In the genomic region with DNA sequence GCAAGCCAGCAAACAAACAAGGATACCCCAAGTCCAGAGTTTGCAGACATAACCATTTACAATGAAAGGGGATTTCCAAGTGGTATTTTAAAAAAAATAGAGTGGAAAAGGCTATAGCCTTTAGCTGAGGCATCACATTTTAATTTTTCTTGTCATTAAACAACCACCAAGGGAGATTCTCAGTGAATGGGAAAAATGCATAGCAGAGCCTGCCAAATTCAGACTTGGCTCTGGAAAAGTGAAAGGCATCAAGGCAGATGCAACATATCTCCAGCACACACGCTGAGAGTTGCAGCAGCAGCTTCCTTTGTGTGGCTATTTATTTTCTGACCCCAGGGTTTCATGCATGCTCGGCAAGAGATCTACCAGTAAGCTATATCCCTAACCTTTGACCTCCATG, we compare ENCODE assay signal across 26 mouse cellular contexts. TPM values are rescaled to one million over a fixed set of nuclear protein-coding genes. Genes with fewer than 3 reads are reported as not detected.
DNase-seq lines count a peak whose midpoint lies in the region; ATAC-seq and TF ChIP-seq lines count a peak whose summit lies in the region.
"Had no signal": no experiment of that assay in that cellular context is flagged by ENCODE, and none has a peak within 500 bp of the region (broad histone marks: within the 10 kb centered on the region; RNA-seq: fewer than 3 reads in every experiment).

No protein-coding gene starts in this region.

- no peak overlapping the region for H3K27ac ChIP-seq in embryonic facial prominence, embryonic 14.5 days (replicated peaks; ENCODE audit: low read depth, low read length)
- no peak overlapping the region for H3K27ac ChIP-seq in embryonic facial prominence, embryonic 10.5 days (replicated peaks)
- no peak overlapping the region for H3K27ac ChIP-seq in kidney, postnatal 0 days
- no peak overlapping the region for H3K27ac ChIP-seq in kidney, embryonic 14.5 days (ENCODE audit: low read depth, low read length)
- no peak overlapping the region for H3K27ac ChIP-seq in midbrain, postnatal 0 days (ENCODE audit: low read depth, low read length)
- H3K27ac ChIP-seq in midbrain, embryonic 13.5 days, result no peak overlapping the region
- H3K27ac ChIP-seq: heart, embryonic 10.5 days; left cerebral cortex, adult 2 months; limb, embryonic 12.5 days; liver, embryonic 13.5 days; neural tube, embryonic 12.5 days had no signal

- no peak overlapping the region for H3K9ac ChIP-seq in embryonic facial prominence, embryonic 14.5 days (ENCODE audit: low read depth, low read length)
- no peak overlapping the region for H3K9ac ChIP-seq in kidney, postnatal 0 days (ENCODE audit: low read depth, low read length)
- no peak overlapping the region for H3K9ac ChIP-seq in kidney, embryonic 14.5 days (ENCODE audit: low read depth, low read length)
- H3K9ac ChIP-seq in midbrain, postnatal 0 days (replicated peaks; ENCODE audit: low read length, poor library complexity, severe bottlenecking), result no peak overlapping the region
- no peak overlapping the region for H3K9ac ChIP-seq in midbrain, embryonic 13.5 days (replicated peaks)
- H3K9ac ChIP-seq: limb, embryonic 12.5 days; liver, embryonic 13.5 days; neural tube, embryonic 12.5 days had no signal

- no peaks in the 10 kb centered on the region for H3K27me3 ChIP-seq in embryonic facial prominence, embryonic 14.5 days (replicated peaks; ENCODE audit: control insufficient read depth, insufficient read depth, low read length)
- no peaks in the 10 kb centered on the region for H3K27me3 ChIP-seq in embryonic facial prominence, embryonic 10.5 days (replicated peaks; ENCODE audit: low read depth, poor library complexity, severe bottlenecking)
- H3K27me3 ChIP-seq in kidney, postnatal 0 days (ENCODE audit: insufficient read depth, low read length), result no peaks in the 10 kb centered on the region
- H3K27me3 ChIP-seq in kidney, embryonic 14.5 days (ENCODE audit: control insufficient read depth, insufficient read depth, low read length), result no peaks in the 10 kb centered on the region
- no peaks in the 10 kb centered on the region for H3K27me3 ChIP-seq in midbrain, postnatal 0 days (ENCODE audit: insufficient read depth, low read length)
- H3K27me3 ChIP-seq in midbrain, embryonic 13.5 days, result no peaks in the 10 kb centered on the region
- H3K27me3 ChIP-seq: limb, embryonic 12.5 days; liver, embryonic 13.5 days; neural tube, embryonic 12.5 days; Patski had no signal

- 24% methylated on average over 2 of the region's 2 CpGs for WGBS in embryonic facial prominence, embryonic 14.5 days
- 22% methylated on average over 2 of the region's 2 CpGs for WGBS in embryonic facial prominence, embryonic 10.5 days
- WGBS in kidney, postnatal 0 days, result 33% methylated on average over 2 of the region's 2 CpGs
- 30% methylated on average over 2 of the region's 2 CpGs for WGBS in kidney, embryonic 14.5 days
- 25% methylated on average over 2 of the region's 2 CpGs for WGBS in midbrain, postnatal 0 days
- 26% methylated on average over 2 of the region's 2 CpGs for WGBS in midbrain, embryonic 13.5 days

- no peaks in the 10 kb centered on the region for H3K36me3 ChIP-seq in embryonic facial prominence, embryonic 14.5 days (ENCODE audit: control insufficient read depth, insufficient read depth, low read length)
- H3K36me3 ChIP-seq in embryonic facial prominence, embryonic 10.5 days (replicated peaks), result no peaks in the 10 kb centered on the region
- H3K36me3 ChIP-seq in kidney, postnatal 0 days (ENCODE audit: insufficient read depth, low read length), result no peaks in the 10 kb centered on the region
- no peaks in the 10 kb centered on the region for H3K36me3 ChIP-seq in kidney, embryonic 14.5 days (ENCODE audit: control insufficient read depth, insufficient read depth, low read length)
- H3K36me3 ChIP-seq in midbrain, postnatal 0 days (ENCODE audit: insufficient read depth, low read length), result no peaks in the 10 kb centered on the region
- no peaks in the 10 kb centered on the region for H3K36me3 ChIP-seq in midbrain, embryonic 13.5 days
- H3K36me3 ChIP-seq: heart, embryonic 10.5 days; limb, embryonic 12.5 days; liver, embryonic 13.5 days; neural tube, embryonic 12.5 days had no signal

- DNase-seq in embryonic facial prominence, embryonic 14.5 days (ENCODE audit: low spot score), result peak; percentile 46
- no peak for DNase-seq in embryonic facial prominence, embryonic 10.5 days (ENCODE audit: low spot score)
- DNase-seq in kidney, postnatal 0 days (ENCODE audit: low spot score), result peak; percentile 75
- peak; percentile 67 for DNase-seq in midbrain, postnatal 0 days (ENCODE audit: low spot score)
- DNase-seq in layer of hippocampus, adult 18-20 months (ENCODE audit: low spot score in 2 of 2), result no peak
- no peak for DNase-seq in gastrocnemius, postnatal 36 days
- DNase-seq: adrenal gland, postnatal 14 days; cerebellum, adult 8-10 months; kidney, adult 8-10 months; liver, embryonic 13.5 days; right cerebral cortex, postnatal 14 days had no signal

- no peaks in the 10 kb centered on the region for H3K9me3 ChIP-seq in embryonic facial prominence, embryonic 14.5 days (ENCODE audit: control insufficient read depth, low read length)
- no peaks in the 10 kb centered on the region for H3K9me3 ChIP-seq in embryonic facial prominence, embryonic 10.5 days
- no peaks in the 10 kb centered on the region for H3K9me3 ChIP-seq in kidney, postnatal 0 days (replicated peaks; ENCODE audit: low read length)
- no peaks in the 10 kb centered on the region for H3K9me3 ChIP-seq in kidney, embryonic 14.5 days (ENCODE audit: control insufficient read depth, low read length)
- no peaks in the 10 kb centered on the region for H3K9me3 ChIP-seq in midbrain, postnatal 0 days (ENCODE audit: low read length)
- no peaks in the 10 kb centered on the region for H3K9me3 ChIP-seq in midbrain, embryonic 13.5 days
- H3K9me3 ChIP-seq: heart, embryonic 10.5 days; limb, embryonic 12.5 days; liver, embryonic 13.5 days; neural tube, embryonic 12.5 days had no signal

- no peaks in the 10 kb centered on the region for H3K4me1 ChIP-seq in embryonic facial prominence, embryonic 14.5 days (ENCODE audit: control insufficient read depth, insufficient read depth, low read length)
- peaks cover 4% of the 10 kb centered on the region for H3K4me1 ChIP-seq in embryonic facial prominence, embryonic 10.5 days
- H3K4me1 ChIP-seq in kidney, postnatal 0 days (replicated peaks; ENCODE audit: insufficient read depth, low read length), result no peaks in the 10 kb centered on the region; the same call in 1 of the 2 replicates
- H3K4me1 ChIP-seq in kidney, embryonic 14.5 days (ENCODE audit: control insufficient read depth, insufficient read depth, low read length), result no peaks in the 10 kb centered on the region
- no peaks in the 10 kb centered on the region for H3K4me1 ChIP-seq in midbrain, postnatal 0 days (ENCODE audit: insufficient read depth, low read length)
- H3K4me1 ChIP-seq in midbrain, embryonic 13.5 days (replicated peaks), result no peaks in the 10 kb centered on the region
- H3K4me1 ChIP-seq: heart, embryonic 10.5 days; limb, embryonic 12.5 days; liver, embryonic 13.5 days; neural tube, embryonic 12.5 days had no signal

- intact Hi-C loops in gastrocnemius, postnatal 36 days (cut with DNase I), result no loop called here

- no peak for TF ChIP-seq CTCF in kidney, postnatal 0 days (IDR thresholded peaks at IDR 0.05; ENCODE audit: low read depth)
- TF ChIP-seq CTCF in midbrain, postnatal 0 days (IDR thresholded peaks at IDR 0.05), result no peak

- no peak for ATAC-seq in embryonic facial prominence, embryonic 14.5 days (ENCODE audit: low read depth)
- ATAC-seq in kidney, postnatal 0 days (replicated peaks; ENCODE audit: low FRiP score, low read depth), result no peak
- ATAC-seq in kidney, embryonic 14.5 days (ENCODE audit: low FRiP score, low TSS enrichment), result no peak
- ATAC-seq in midbrain, postnatal 0 days (ENCODE audit: low FRiP score), result no peak
- no peak for ATAC-seq in midbrain, embryonic 13.5 days
- ATAC-seq: activated CD4-positive, CD25-positive, alpha-beta regulatory T cell, adult 4 months; hindbrain, embryonic 16.5 days; Patski had no signal

- H3K4me3 ChIP-seq in embryonic facial prominence, embryonic 14.5 days (ENCODE audit: low read depth, low read length), result no peak overlapping the region
- H3K4me3 ChIP-seq in embryonic facial prominence, embryonic 10.5 days, result no peak overlapping the region
- no peak overlapping the region for H3K4me3 ChIP-seq in kidney, postnatal 0 days (replicated peaks; ENCODE audit: low read depth, low read length)
- no peak overlapping the region for H3K4me3 ChIP-seq in kidney, embryonic 14.5 days (ENCODE audit: low read length)
- no peak overlapping the region for H3K4me3 ChIP-seq in midbrain, postnatal 0 days (ENCODE audit: low read depth, low read length)
- no peak overlapping the region for H3K4me3 ChIP-seq in midbrain, embryonic 13.5 days (replicated peaks)
- H3K4me3 ChIP-seq: heart, embryonic 10.5 days; left cerebral cortex, adult 2 months; limb, embryonic 12.5 days; liver, embryonic 13.5 days; neural tube, embryonic 12.5 days had no signal

- H3K4me2 ChIP-seq in embryonic facial prominence, embryonic 14.5 days (ENCODE audit: low read depth, low read length), result no peak overlapping the region
- no peak overlapping the region for H3K4me2 ChIP-seq in kidney, postnatal 0 days (ENCODE audit: low read length)
- H3K4me2 ChIP-seq in kidney, embryonic 14.5 days (replicated peaks; ENCODE audit: low read depth, low read length), result no peak overlapping the region
- H3K4me2 ChIP-seq in midbrain, postnatal 0 days (ENCODE audit: low read depth, low read length, poor library complexity, severe bottlenecking), result no peak overlapping the region
- no peak overlapping the region for H3K4me2 ChIP-seq in midbrain, embryonic 13.5 days (replicated peaks)
- H3K4me2 ChIP-seq: limb, embryonic 12.5 days; liver, embryonic 13.5 days; neural tube, embryonic 12.5 days had no signal

RNA-seq across cellular contexts. Expression of gene G6pc2, which starts 34.1 kb away (rescaled TPM):
- polyA plus RNA-seq in embryonic facial prominence, embryonic 14.5 days (2014; fragmentation: Nextera tagmentation; extraction: Ambion mirVana), result not detected in 2 replicates
- not detected in 2 replicates for polyA plus RNA-seq in embryonic facial prominence, embryonic 10.5 days (2016; fragmentation: Nextera tagmentation; extraction: Ambion mirVana)
- 4.4 and 4.8 TPM in 2 replicates for polyA plus RNA-seq in kidney, postnatal 0 days (2015; fragmentation: Nextera tagmentation; extraction: Ambion mirVana)
- 3.8 and 5.0 TPM in 2 replicates for polyA plus RNA-seq in kidney, embryonic 14.5 days (2014; fragmentation: Nextera tagmentation; extraction: Ambion mirVana)
- 0.24 TPM in 1 of 2 replicates, not detected in the other for total RNA-seq in midbrain, postnatal 0 days (2014; rRNA removed)
- polyA plus RNA-seq in midbrain, postnatal 0 days (2015; fragmentation: Nextera tagmentation; extraction: Ambion mirVana), result 0.17 TPM in 1 of 2 replicates, not detected in the other
- not detected in 2 replicates for polyA plus RNA-seq in midbrain, embryonic 13.5 days (2015; fragmentation: Nextera tagmentation; extraction: Ambion mirVana)
- not detected for total RNA-seq in layer of hippocampus, adult 18-20 months (2021)
- total RNA-seq in gastrocnemius, postnatal 36 days (2021), result not detected
- total RNA-seq: adrenal gland, postnatal 14 days; gastrocnemius, postnatal 4 days; heart, postnatal 14 days; left cerebral cortex, adult 2 months; megakaryocyte, adult 5-6 weeks; monocyte, adult 5-6 weeks had no signal
- polyA plus RNA-seq: activated CD4-positive, CD25-positive, alpha-beta regulatory T cell, adult 4 months; C2C12; heart, embryonic 10.5 days; limb, embryonic 12.5 days; liver, embryonic 13.5 days; thymus, postnatal 0 days had no signal

RNA-seq across cellular contexts. Expression of gene Spc25, which starts 38.9 kb away (rescaled TPM):
- polyA plus RNA-seq in embryonic facial prominence, embryonic 14.5 days (2014; fragmentation: Nextera tagmentation; extraction: Ambion mirVana), result 116 and 134 TPM in 2 replicates
- polyA plus RNA-seq in embryonic facial prominence, embryonic 10.5 days (2016; fragmentation: Nextera tagmentation; extraction: Ambion mirVana), result 189 and 199 TPM in 2 replicates
- 165 and 184 TPM in 2 replicates for polyA plus RNA-seq in kidney, postnatal 0 days (2015; fragmentation: Nextera tagmentation; extraction: Ambion mirVana)
- polyA plus RNA-seq in kidney, embryonic 14.5 days (2014; fragmentation: Nextera tagmentation; extraction: Ambion mirVana), result 268 and 319 TPM in 2 replicates
- 5.1 and 8.7 TPM in 2 replicates for total RNA-seq in midbrain, postnatal 0 days (2014; rRNA removed)
- polyA plus RNA-seq in midbrain, postnatal 0 days (2015; fragmentation: Nextera tagmentation; extraction: Ambion mirVana), result 11.2 and 12.9 TPM in 2 replicates
- 87.8 and 88.3 TPM in 2 replicates for polyA plus RNA-seq in midbrain, embryonic 13.5 days (2015; fragmentation: Nextera tagmentation; extraction: Ambion mirVana)
- total RNA-seq in layer of hippocampus, adult 18-20 months (2021), result under 1 TPM; 0.27 to 0.46 TPM
- 1 to 10 TPM in 1 of 2 experiments, under 1 TPM in 1; 0.66 to 1.1 TPM for total RNA-seq in gastrocnemius, postnatal 36 days (2021)

Comparison
In these comparisons a context has a peak if more than half of its experiments do, and no peak if none do; other contexts are left out.
1. DNase-seq: peak in embryonic facial prominence, embryonic 14.5 days (single experiment), kidney, postnatal 0 days (single experiment) and midbrain, postnatal 0 days (single experiment); none in embryonic facial prominence, embryonic 10.5 days (single experiment), layer of hippocampus, adult 18-20 months (0 of 2) and gastrocnemius, postnatal 36 days (0 of 2).